Mouse (Mus musculus) forebrain, embryonic 15.5 days (tissue): ENCODE measurements around the gene Myo9b. TPM values are rescaled to one million over a fixed set of nuclear protein-coding genes. Genes with fewer than 3 reads are reported as not detected.
"Not testable (repeated sequence)": the region's sequence is repeated elsewhere in the genome, so short reads cannot be mapped to it uniquely, and the experiment has no call there.

Experiments
- ATAC-seq: fragments of 200-750 bp; cut with Nextera tagmentation; replicated peaks from 2 replicates; pipeline ENCODE4 v1.8.0; 2017; ENCODE audit warnings: mild to moderate bottlenecking, moderate TSS enrichment, moderate library complexity
- H3K27ac ChIP-seq: fragments of 300-500 bp; sonication (generic); replicated peaks from 2 replicates; pipeline ENCODE4 v1.5.1; 2015; ENCODE audit warnings: mild to moderate bottlenecking, inconsistent platforms
- H3K27me3 ChIP-seq: fragments of 300-500 bp; sonication (generic); 2 replicates; pipeline ENCODE4 v1.6.1; 2015; ENCODE audit warnings: inconsistent platforms
- H3K36me3 ChIP-seq: fragments of 300-500 bp; sonication (generic); 2 replicates; pipeline ENCODE4 v1.6.1; 2015; ENCODE audit warnings: mild to moderate bottlenecking, inconsistent platforms
- H3K4me1 ChIP-seq: fragments of 300-500 bp; sonication (generic); 2 replicates; pipeline ENCODE4 v1.6.1; 2015; ENCODE audit warnings: inconsistent platforms
- H3K4me2 ChIP-seq: fragments of 300-500 bp; sonication (generic); replicated peaks from 2 replicates; pipeline ENCODE4 v1.6.1; 2015; ENCODE audit warnings: mild to moderate bottlenecking, inconsistent platforms
- H3K4me3 ChIP-seq: fragments of 300-500 bp; sonication (generic); 2 replicates; pipeline ENCODE4 v1.5.1; 2015; ENCODE audit warnings: mild to moderate bottlenecking, inconsistent platforms
- H3K9ac ChIP-seq: fragments of 300-500 bp; sonication (generic); replicated peaks from 2 replicates; pipeline ENCODE4 v1.6.1; 2015; ENCODE audit warnings: mild to moderate bottlenecking, inconsistent platforms
- H3K9me3 ChIP-seq: fragments of 300-500 bp; sonication (generic); 2 replicates; pipeline ENCODE4 v1.6.1; 2016; ENCODE audit warnings: inconsistent platforms
- WGBS: fragments of 180-500 bp; shearing (Covaris S2); methylation state at CpG from one replicate; pipeline ENCODE4 v1.1.7; 2015; ENCODE audit warnings: mixed read lengths; 5-methylcytosine and 5-hydroxymethylcytosine counted together
- polyA plus RNA-seq: library from polyadenylated mRNA; unstranded; fragments of >200 nt; fragmentation: Nextera tagmentation; extraction: Ambion mirVana; gene quantifications from 2 replicates; pipeline ENCODE4 v1.2.1, GENCODE M21; 2015

The Myo9b gene
- polyA plus RNA-seq, 1 experiment from 2014 or later, result 20.0 TPM

DNA sequence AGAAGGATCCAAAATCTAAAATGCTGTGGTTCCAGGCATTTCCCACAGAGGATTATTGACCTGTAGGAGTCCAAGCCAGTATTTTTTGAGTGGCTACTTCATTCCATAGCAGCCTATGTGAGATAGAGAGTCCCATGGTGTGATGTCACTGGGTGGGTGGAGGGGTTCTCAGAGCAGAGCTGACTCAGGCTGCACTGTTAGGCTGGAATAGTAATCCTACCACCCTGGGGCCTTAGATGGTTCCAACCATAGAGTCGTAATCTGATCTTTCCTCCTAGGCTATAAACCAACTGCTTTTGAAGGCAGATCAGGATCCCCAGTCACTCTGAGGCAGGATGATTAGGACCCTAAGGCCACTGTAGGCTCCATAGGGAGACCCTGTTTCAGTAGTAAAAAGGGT is 6.9 kb downstream of the Myo9b start:
- H3K9ac ChIP-seq, ATAC-seq, H3K9me3 ChIP-seq, H3K27me3 ChIP-seq, H3K4me2 ChIP-seq, H3K36me3 ChIP-seq, H3K27ac ChIP-seq, H3K4me3 ChIP-seq: not testable (repeated sequence)
- H3K4me1 ChIP-seq, result peaks cover 11% of the 10 kb centered on the region
- 96% methylated on average over 1 of the region's 1 CpGs for WGBS

DNA sequence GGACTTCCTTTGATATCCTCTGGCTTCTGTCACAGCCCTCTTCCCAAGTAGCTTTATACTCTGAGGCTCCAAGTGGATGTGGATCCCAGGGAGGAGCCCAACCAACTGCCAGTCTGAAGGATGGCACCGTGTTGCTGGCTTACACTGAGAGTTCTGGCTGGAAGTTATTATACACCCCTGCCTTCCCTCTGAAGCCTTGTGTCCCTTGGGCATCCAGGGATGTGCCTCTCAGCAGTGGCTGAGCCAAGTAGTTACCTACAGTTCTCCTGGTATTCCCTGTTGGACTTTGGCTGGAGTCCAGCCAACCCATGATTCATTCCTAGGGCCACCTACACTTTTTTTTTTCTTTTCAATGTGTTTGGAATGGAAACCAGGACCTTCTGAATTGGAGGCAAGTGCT is 9.2 kb downstream of the Myo9b start:
- not testable (repeated sequence) for H3K9me3 ChIP-seq, H3K27ac ChIP-seq, H3K27me3 ChIP-seq, H3K4me1 ChIP-seq, ATAC-seq, H3K4me2 ChIP-seq, H3K9ac ChIP-seq, H3K4me3 ChIP-seq, H3K36me3 ChIP-seq
- 82% methylated on average over 1 of the region's 1 CpGs for WGBS

DNA sequence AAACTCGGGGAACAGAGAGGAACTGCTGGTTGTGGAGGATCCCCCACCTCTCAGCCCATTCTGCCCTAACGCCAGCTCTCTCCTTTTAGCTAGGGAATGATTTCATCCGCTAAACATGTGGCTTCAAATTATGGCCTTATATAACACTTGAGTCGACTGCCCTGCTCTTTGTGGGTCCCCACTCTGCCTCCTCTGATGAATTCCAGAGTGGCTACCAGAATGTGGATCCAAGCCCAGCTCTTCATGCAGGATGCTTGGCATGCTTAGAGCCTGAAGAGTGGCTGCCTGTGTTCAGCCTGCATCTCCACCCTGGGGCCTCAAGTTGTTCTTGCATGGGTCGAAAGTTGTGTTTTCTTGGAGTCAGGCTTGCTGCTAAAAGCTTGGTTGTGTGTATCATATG is 10.1 kb downstream of the Myo9b start:
- no peak for ATAC-seq
- no peak overlapping the region for H3K4me2 ChIP-seq
- H3K36me3 ChIP-seq, result no peaks in the 10 kb centered on the region
- no peak overlapping the region for H3K9ac ChIP-seq
- H3K4me3 ChIP-seq, result no peak overlapping the region
- H3K4me1 ChIP-seq, result no peaks in the 10 kb centered on the region
- 70% methylated on average over 5 of the region's 5 CpGs for WGBS
- no peaks in the 10 kb centered on the region for H3K27me3 ChIP-seq
- H3K27ac ChIP-seq, result no peak overlapping the region
- no peaks in the 10 kb centered on the region for H3K9me3 ChIP-seq

DNA sequence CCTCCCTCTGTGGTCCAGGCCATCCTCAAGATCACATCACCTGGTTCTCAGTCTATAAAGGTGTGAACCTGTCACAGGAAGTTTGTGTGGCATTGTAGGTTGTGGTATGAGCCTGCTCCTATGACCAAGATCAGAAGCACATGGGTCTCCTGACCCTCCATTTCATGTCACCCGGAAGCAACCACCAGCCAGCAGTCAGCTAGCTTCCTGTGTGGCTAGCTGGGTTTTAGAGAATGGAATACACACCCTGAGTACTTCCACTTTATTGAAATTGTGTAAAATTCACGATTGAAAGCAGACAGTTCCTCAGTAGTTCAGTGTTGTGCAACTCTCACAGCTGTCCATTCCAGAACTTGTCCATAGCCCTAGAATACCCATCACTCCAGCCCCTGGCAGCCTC is 13.7 kb downstream of the Myo9b start:
- not testable (repeated sequence) for ATAC-seq, H3K9me3 ChIP-seq, H3K4me3 ChIP-seq, H3K9ac ChIP-seq, H3K27me3 ChIP-seq, H3K27ac ChIP-seq, H3K4me1 ChIP-seq, H3K4me2 ChIP-seq
- 81% methylated on average over 2 of the region's 2 CpGs for WGBS
- peaks cover 11% of the 10 kb centered on the region for H3K36me3 ChIP-seq

DNA sequence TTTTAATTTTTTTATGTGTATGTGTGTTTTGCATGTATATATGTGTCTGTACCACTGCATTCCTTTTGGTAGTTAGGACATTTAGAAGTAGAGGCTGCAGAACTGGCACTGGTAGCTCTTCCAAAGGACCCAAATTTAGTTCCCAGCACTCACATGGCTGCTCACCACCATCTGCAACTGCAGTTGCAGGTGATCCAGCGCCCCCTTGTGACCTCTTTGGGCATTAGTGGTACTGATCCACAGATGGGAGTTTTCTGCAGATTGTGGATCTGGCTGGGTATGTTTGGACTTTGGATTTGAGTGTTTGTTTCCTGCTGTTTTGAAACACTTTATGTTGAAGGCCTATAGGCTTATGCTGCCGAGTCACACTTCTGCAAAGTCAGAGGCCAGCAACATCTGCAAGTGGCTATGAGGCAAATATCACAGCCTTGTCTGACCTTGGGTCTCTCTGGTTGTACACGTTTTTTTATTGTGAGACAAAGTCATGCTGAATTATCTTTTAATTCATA is 16.0 kb downstream of the Myo9b start:
- WGBS, result 55% methylated on average over 3 of the region's 3 CpGs
- ATAC-seq, result no peak
- no peak overlapping the region for H3K4me3 ChIP-seq

DNA sequence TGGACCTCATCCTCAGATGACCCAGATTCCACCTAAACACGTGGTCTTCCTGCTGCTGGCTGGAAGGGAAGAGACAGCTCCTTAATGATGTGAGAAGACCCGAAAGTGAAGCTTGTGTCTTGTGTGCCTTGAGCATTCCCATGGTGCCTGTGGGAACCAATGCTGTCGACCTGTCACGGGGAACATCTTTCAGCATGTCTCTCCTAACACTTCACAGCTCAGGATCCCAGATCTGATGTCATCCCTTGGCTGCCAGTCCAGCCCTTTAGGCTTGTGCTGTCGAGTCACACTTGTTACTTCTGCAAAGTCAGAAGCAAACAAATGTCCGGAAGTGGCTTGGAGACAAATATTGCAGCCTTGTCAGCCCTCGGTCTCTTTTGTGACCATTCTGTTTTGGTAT is 16.6 kb downstream of the Myo9b start:
- Histone ChIP-seq H3K4me1 (no peaks in the 10 kb centered on the region), H3K4me2 (no peak overlapping the region), H3K9ac (no peak overlapping the region), H3K4me3 (no peak overlapping the region), H3K36me3 (peaks cover 12% of the 10 kb centered on the region), H3K9me3 (no peaks in the 10 kb centered on the region), H3K27me3 (no peaks in the 10 kb centered on the region), H3K27ac (no peak overlapping the region)
- 90% methylated on average over 7 of the region's 7 CpGs for WGBS
- no peak for ATAC-seq

More for the DNA sequence above, 16.0 kb downstream of the Myo9b start:
- no peaks in the 10 kb centered on the region for H3K9me3 ChIP-seq
- no peak overlapping the region for H3K9ac ChIP-seq
- H3K27me3 ChIP-seq, result no peaks in the 10 kb centered on the region
- no peaks in the 10 kb centered on the region for H3K4me1 ChIP-seq
- no peak overlapping the region for H3K4me2 ChIP-seq
- H3K27ac ChIP-seq, result no peak overlapping the region
- H3K36me3 ChIP-seq, result peaks cover 12% of the 10 kb centered on the region

DNA sequence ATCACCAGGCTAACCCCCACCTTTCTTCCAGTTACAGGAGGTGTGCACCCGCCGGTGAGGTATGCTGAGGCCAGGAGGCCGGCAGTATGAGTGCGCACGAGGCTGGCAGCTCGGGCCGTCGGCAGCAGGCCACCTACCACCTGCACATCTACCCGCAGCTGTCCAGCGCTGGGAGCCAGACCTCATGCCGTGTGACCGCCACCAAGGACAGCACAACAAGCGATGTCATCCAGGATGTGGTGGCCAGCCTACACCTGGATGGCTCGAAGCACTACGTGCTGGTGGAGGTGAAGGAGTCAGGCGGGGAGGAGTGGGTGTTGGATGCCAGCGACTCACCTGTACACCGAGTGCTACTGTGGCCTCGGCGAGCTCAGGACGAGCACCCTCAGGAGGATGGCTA is 17.7 kb downstream of the Myo9b start:
- Histone ChIP-seq H3K27ac (no peak overlapping the region), H3K4me1 (no peaks in the 10 kb centered on the region), H3K9ac (no peak overlapping the region), H3K36me3 (peaks cover 12% of the 10 kb centered on the region), H3K9me3 (no peaks in the 10 kb centered on the region), H3K4me2 (no peak overlapping the region), H3K27me3 (no peaks in the 10 kb centered on the region), H3K4me3 (no peak overlapping the region)
- no peak for ATAC-seq
- WGBS, result 94% methylated on average over 21 of the region's 21 CpGs

DNA sequence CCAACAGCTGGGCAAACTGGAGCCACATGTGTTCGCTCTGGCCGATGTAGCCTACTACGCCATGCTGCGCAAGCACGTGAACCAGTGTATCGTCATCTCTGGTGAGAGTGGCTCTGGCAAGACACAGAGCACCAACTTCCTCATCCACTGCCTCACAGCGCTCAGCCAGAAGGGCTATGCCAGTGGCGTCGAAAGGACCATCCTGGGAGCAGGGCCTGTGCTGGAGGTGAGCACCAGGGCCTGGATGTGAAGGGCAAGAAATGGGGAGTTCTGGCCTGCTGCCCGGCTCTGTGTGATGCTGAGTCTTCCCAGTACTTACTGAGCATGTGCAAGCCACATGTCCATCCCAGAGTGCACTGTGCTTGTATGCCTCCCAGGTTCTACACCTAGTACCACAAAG is 18.4 kb downstream of the Myo9b start:
- no peaks in the 10 kb centered on the region for H3K27me3 ChIP-seq
- H3K4me1 ChIP-seq, result no peaks in the 10 kb centered on the region
- H3K4me2 ChIP-seq, result no peak overlapping the region
- H3K36me3 ChIP-seq, result peaks cover 12% of the 10 kb centered on the region
- H3K27ac ChIP-seq, result no peak overlapping the region
- no peak overlapping the region for H3K4me3 ChIP-seq
- no peaks in the 10 kb centered on the region for H3K9me3 ChIP-seq
- H3K9ac ChIP-seq, result no peak overlapping the region
- ATAC-seq, result no peak
- 97% methylated on average over 10 of the region's 10 CpGs for WGBS

DNA sequence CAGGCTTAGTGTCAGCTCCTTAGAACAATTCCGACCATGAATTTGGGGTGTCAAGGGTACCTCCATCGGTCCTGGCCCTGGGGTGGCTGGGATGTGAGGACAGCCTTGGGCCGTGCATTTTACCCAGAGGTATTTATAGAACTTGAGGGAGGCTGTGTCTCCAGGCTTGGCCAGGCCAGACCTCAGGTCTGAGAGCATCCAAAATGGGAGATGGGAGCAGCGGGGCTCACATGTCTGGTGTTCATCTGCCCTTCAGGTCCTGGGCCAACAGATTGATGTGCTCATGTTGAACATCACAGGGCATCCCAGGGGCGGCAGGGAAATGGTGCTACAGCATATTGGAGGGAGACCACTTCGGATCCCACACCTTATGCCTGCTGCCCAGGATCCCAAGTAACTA is 18.8 kb downstream of the Myo9b start:
- H3K9me3 ChIP-seq, result no peaks in the 10 kb centered on the region
- H3K27ac ChIP-seq, result no peak overlapping the region
- H3K36me3 ChIP-seq, result peaks cover 12% of the 10 kb centered on the region
- no peaks in the 10 kb centered on the region for H3K4me1 ChIP-seq
- no peaks in the 10 kb centered on the region for H3K27me3 ChIP-seq
- no peak overlapping the region for H3K4me3 ChIP-seq
- WGBS, result 96% methylated on average over 6 of the region's 6 CpGs
- H3K4me2 ChIP-seq, result no peak overlapping the region
- no peak overlapping the region for H3K9ac ChIP-seq
- no peak for ATAC-seq

DNA sequence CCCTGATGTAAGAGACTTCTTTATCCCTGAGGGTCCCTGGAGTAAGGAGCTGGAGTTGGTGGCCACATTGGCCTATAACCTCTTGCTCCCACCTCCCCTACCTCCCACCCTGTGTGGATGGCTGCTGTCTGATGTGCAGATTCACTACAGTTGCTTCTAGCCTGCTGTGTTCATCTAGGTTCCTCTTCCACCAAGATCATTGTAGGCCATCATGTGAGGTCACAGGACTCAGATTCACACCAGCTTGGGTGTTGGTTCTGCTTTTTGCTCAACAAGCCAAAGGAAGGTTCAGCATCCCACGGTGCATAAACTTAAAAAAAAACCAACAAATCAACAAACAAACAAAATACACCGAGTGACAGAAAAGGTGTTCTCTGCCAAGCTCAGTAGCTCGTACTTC is 21.4 kb downstream of the Myo9b start:
- 94% methylated on average over 3 of the region's 3 CpGs for WGBS

DNA sequence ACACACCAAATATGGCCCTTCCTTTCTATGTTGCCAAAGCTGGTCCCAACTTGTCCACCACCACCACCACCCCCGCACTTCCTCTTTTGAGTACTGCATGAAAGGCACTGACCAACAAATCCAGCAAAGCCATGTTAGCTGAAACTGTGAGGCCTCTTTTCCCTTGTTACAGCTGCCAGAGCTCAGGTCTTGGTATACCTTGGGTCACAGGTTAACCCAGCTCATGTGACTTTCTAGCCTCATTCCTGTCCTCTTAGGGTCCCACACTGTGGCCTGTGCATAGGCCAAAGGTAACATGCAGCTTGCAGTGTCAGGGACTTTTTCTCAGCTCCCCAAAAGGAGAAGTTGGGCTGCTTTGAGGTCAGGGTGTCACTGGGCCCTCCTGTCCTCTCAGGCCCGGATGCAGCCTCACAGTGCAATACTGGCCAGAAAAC is 23.7 kb downstream of the Myo9b start:
- Histone ChIP-seq H3K9ac (no peak overlapping the region), H3K4me1 (no peaks in the 10 kb centered on the region), H3K4me2 (no peak overlapping the region), H3K9me3 (no peaks in the 10 kb centered on the region), H3K36me3 (peaks cover 13% of the 10 kb centered on the region), H3K27ac (no peak overlapping the region), H3K4me3 (no peak overlapping the region), H3K27me3 (no peaks in the 10 kb centered on the region)
- ATAC-seq, result no peak
- 91% methylated on average over 2 of the region's 2 CpGs for WGBS

More for the DNA sequence above, 21.4 kb downstream of the Myo9b start:
- H3K9me3 ChIP-seq, H3K4me2 ChIP-seq, H3K27me3 ChIP-seq, H3K4me3 ChIP-seq, H3K9ac ChIP-seq, H3K4me1 ChIP-seq, H3K27ac ChIP-seq, ATAC-seq: not testable (repeated sequence)
- H3K36me3 ChIP-seq, result peaks cover 23% of the 10 kb centered on the region

DNA sequence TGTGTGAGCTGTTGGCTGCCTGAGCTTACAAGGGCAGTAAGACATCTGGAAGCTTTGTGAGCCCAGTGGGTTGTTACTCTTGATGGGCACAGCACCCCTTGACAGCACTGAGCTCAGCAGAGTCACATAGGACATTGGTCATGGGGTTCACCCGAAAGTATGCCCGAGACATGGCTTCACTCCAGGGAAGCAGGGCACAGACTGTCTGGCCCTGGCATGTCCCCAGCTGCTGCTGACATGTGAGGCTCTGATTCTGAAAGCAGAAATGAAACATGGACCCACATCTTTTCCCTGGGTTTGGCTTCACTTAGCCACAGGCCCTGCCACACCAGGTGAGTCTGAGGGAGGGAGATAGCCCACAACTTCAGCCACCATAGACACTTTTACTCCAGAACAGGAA is 24.3 kb downstream of the Myo9b start:
- Histone ChIP-seq H3K27ac (no peak overlapping the region), H3K9ac (no peak overlapping the region), H3K9me3 (no peaks in the 10 kb centered on the region), H3K36me3 (peaks cover 11% of the 10 kb centered on the region; the same call in 1 of the 2 replicates), H3K4me3 (no peak overlapping the region), H3K4me2 (no peak overlapping the region), H3K4me1 (no peaks in the 10 kb centered on the region), H3K27me3 (no peaks in the 10 kb centered on the region)
- ATAC-seq, result no peak
- WGBS, result 96% methylated on average over 2 of the region's 2 CpGs

DNA sequence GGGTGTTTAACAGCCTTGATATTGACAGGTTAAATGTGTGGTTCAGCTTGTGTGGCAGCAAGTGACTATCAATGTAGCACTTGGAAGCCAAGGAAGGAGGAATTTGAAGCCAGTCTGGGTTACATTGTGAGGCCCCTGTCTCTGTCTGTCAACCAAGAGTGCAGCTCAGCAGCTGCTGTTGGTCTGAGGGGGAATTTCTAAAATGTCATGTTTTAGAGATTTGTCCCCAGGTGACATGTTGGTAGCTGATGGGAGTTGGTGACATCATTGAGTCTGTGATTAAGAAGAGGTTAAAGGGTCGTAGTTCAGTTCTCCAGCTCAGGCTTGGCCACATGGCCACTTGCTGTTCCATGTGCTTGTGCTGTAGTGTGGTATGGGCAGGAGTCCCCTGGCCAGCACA is 24.9 kb downstream of the Myo9b start:
- ATAC-seq, result no peak
- 96% methylated on average over 1 of the region's 1 CpGs for WGBS
- H3K4me2 ChIP-seq, result no peak overlapping the region
- no peaks in the 10 kb centered on the region for H3K27me3 ChIP-seq
- H3K36me3 ChIP-seq, result peaks cover 16% of the 10 kb centered on the region; the same call in 1 of the 2 replicates
- H3K4me3 ChIP-seq, result no peak overlapping the region
- no peaks in the 10 kb centered on the region for H3K9me3 ChIP-seq
- no peak overlapping the region for H3K9ac ChIP-seq
- H3K4me1 ChIP-seq, result no peaks in the 10 kb centered on the region
- H3K27ac ChIP-seq, result no peak overlapping the region
